Mouse (Mus musculus): ENCODE results near the gene Stoml2.

Stoml2 gene

GRCm38 (mm10) chr4:43031237-43031995 lies at the start of gene Stoml2:
Gene Stoml2, minus strand, starts transcription at chr4:43031710.
- in situ Hi-C loops (cut with MboI, MseI) = loop anchor here in 1 of 2 experiments (10.0 kb wide), 2 partner anchors 453 to 1297 kb away; partner anchors contain the start of genes Arid3c and Sit1

GRCm38 (mm10) chr4:43078071-43078718 lies 46.7 kb upstream of the Stoml2 start:
- in situ Hi-C loops (cut with MboI, MseI) = no loop called here

- in situ Hi-C loops (cut with MboI, MseI) = no loop called here
Measured at GRCm38 (mm10) chr4:43074923-43075322, 43.4 kb upstream of the Stoml2 start.

GRCm38 (mm10) chr4:43065471-43065870 lies 34.0 kb upstream of the Stoml2 start:
- in situ Hi-C loops (cut with MboI, MseI) = loop anchor here in 1 of 2 experiments (10.0 kb wide), 1 partner anchor 359 kb away; the partner anchor contains the start of gene Fam166b

- in situ Hi-C loops (cut with MboI, MseI) = loop anchor here in 1 of 2 experiments (10.0 kb wide), 1 partner anchor 365 kb away; the partner anchor contains the start of gene Fam166b
Measured at GRCm38 (mm10) chr4:43060286-43060685, 28.8 kb upstream of the Stoml2 start.

- in situ Hi-C loops (cut with MboI, MseI) = loop anchor here (5.0 to 10.0 kb wide), 2 partner anchors 363 to 365 kb away; partner anchors contain the start of gene Fam166b (in 1 of the 2)
Measured at GRCm38 (mm10) chr4:43059697-43060096, 28.2 kb upstream of the Stoml2 start.

GRCm38 (mm10) chr4:43058753-43059654 lies 27.5 kb upstream of the Stoml2 start, which contains the start of gene Unc13b:
Gene Unc13b, plus strand, starts transcription at chr4:43058953.
- in situ Hi-C loops (cut with MboI, MseI) = loop anchor here in 1 of 2 experiments (5.0 kb wide), 1 partner anchor 363 kb away; no protein-coding TSS in a partner anchor

- in situ Hi-C loops (cut with MboI, MseI) = loop anchor here in 1 of 2 experiments (5.0 kb wide), 1 partner anchor 364 kb away; no protein-coding TSS in a partner anchor
Measured at GRCm38 (mm10) chr4:43058392-43058752, 26.9 kb upstream of the Stoml2 start.

- in situ Hi-C loops (cut with MboI, MseI) = loop anchor here in 1 of 2 experiments (5.0 kb wide), 1 partner anchor 365 kb away; no protein-coding TSS in a partner anchor
Measured at GRCm38 (mm10) chr4:43057654-43058053, 26.1 kb upstream of the Stoml2 start.

GRCm38 (mm10) chr4:43052627-43053026 lies 21.1 kb upstream of the Stoml2 start:
- in situ Hi-C loops (cut with MboI, MseI) = no loop called here

GRCm38 (mm10) chr4:43047231-43047630 lies 15.7 kb upstream of the Stoml2 start:
- in situ Hi-C loops (cut with MboI, MseI) = loop anchor here in 1 of 2 experiments (5.0 kb wide), 1 partner anchor 65 kb away; no protein-coding TSS in a partner anchor

GRCm38 (mm10) chr4:43046607-43047006 lies 15.1 kb upstream of the Stoml2 start:
- in situ Hi-C loops (cut with MboI, MseI) = loop anchor here in 1 of 2 experiments (5.0 kb wide), 1 partner anchor 66 kb away; no protein-coding TSS in a partner anchor

GRCm38 (mm10) chr4:43045659-43046302 lies 14.3 kb upstream of the Stoml2 start, which contains the start of gene Fam214b:
Gene Fam214b, minus strand, starts transcription at chr4:43046220.
- in situ Hi-C loops (cut with MboI, MseI) = loop anchor here in 1 of 2 experiments (5.0 kb wide), 1 partner anchor 67 kb away; no protein-coding TSS in a partner anchor

- in situ Hi-C loops (cut with MboI, MseI) = loop anchor here in 1 of 2 experiments (5.0 kb wide), 1 partner anchor 67 kb away; no protein-coding TSS in a partner anchor
Measured at GRCm38 (mm10) chr4:43045285-43045658, 13.8 kb upstream of the Stoml2 start.

GRCm38 (mm10) chr4:43044673-43045072 lies 13.2 kb upstream of the Stoml2 start:
- in situ Hi-C loops (cut with MboI, MseI) = loop anchor here (5.0 kb wide), 2 partner anchors 68 to 87 kb away; no protein-coding TSS in a partner anchor

- in situ Hi-C loops (cut with MboI, MseI) = loop anchor here in 1 of 2 experiments (5.0 kb wide), 1 partner anchor 86 kb away; no protein-coding TSS in a partner anchor
Measured at GRCm38 (mm10) chr4:43043644-43044357, 12.3 kb upstream of the Stoml2 start.

GRCm38 (mm10) chr4:43040881-43041547 lies 9.5 kb upstream of the Stoml2 start:
- in situ Hi-C loops (cut with MboI, MseI) = loop anchor here in 1 of 2 experiments (5.0 kb wide), 1 partner anchor 84 kb away; no protein-coding TSS in a partner anchor

- in situ Hi-C loops (cut with MboI, MseI) = loop anchor here in 1 of 2 experiments (5.0 kb wide), 1 partner anchor 83 kb away; no protein-coding TSS in a partner anchor
Measured at GRCm38 (mm10) chr4:43040114-43040572, 8.6 kb upstream of the Stoml2 start.

Measured in T-helper 17 cell (primary cell).